Mouse (Mus musculus): ENCODE results near the gene Olfr322. TPM values are rescaled to one million over a fixed set of nuclear protein-coding genes. Genes with fewer than 3 reads are reported as not detected.
"Not testable (repeated sequence)": the region's sequence is repeated elsewhere in the genome, so short reads cannot be mapped to it uniquely, and the experiment has no call there.

Olfr322 gene
- not detected in 2 replicates for total RNA-seq (2021)
- long read RNA-seq, result 0 reads

GRCm38 (mm10) chr11:58658596-58658995, at the start of gene Olfr322:
Gene Olfr322, plus strand, starts transcription at chr11:58658782.
- no peak for DNase-seq

DNA sequence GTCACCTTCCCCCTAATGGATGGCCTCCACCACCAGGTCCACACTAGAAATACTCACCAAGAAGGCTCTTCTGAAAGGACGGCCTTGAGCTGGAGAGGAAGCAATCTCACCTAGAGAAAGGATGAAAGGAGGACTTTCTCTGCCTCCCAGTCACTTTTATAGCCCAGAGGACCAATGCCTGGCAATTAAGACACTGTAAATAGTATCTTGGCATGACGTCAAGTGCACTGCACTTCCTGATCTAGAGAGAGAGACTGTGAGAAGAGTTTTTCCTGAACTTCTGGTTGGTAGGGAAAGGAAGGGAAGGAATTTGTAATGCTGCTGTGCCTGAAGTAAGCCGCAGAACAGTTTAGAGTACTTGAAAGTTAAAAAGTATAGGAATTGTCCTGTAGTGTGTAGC, 45.2 kb upstream of the Olfr322 start:
- DNase-seq, result no peak

DNA sequence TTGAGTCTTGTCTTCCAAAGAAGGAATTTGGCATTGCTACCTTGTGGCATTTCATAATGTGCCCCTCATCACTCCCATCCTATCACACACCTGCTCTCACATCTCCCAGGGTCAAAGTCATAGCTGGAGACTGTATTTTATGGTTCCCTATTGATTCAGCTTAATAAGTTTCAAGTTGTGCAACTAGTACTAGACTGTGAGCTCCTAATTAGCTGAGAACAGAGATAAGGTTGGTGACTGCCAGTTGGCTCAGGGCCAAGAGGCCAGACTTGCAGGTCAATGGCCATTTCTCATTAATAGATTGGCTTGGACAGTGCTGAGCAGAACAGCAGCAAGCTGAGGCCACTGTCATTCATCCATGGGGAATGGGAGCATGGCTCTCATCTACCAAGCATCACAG, 44.1 kb upstream of the Olfr322 start:
- no peak for DNase-seq

GRCm38 (mm10) chr11:58615975-58616374, 42.6 kb upstream of the Olfr322 start, which contains the start of gene 2210407C18Rik:
Gene 2210407C18Rik, minus strand, starts transcription at chr11:58616075.
- no peak for DNase-seq

DNA sequence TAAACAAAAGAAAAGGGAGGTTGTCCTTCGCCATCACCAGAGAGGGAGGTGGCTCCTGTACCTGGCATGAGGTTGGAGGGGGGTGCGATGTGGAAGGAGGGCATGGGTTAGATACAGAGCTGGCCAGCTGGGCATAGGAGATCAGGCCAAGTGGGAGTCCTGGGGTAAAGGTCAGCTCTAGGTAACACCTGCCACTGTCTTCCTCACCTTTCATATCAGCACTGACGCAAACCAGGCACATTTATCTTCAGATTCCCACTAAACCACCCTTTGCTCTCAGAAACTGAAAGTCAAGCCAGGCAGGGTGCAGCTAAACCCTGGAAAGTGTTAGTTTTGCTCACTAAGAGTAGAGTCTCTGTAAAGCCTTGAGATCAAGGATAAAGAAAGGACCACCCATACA, 40.2 kb upstream of the Olfr322 start:
- DNase-seq, result no peak

GRCm38 (mm10) chr11:58618793-58619192, 39.8 kb upstream of the Olfr322 start:
- no peak for DNase-seq

DNA sequence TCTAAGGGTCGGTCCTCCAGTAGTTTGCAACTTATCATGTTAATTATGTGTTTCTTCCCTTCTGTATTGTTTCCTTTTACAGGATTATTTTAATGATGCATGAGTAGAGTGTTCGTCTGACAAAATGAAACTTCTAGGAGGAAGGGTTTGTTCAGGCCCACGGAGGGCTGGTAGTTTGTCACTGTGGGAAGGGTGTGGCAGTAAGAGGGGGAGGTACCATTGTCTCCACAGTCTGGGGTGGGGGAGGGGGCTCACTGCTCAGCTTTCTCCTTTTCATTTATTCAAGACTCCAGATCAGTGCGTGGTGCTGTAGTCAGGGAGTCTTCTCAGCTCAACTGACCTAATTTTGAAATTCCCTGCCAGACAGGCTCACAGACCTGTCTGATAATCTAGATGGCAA, 32.4 kb upstream of the Olfr322 start:
- no peak for DNase-seq

GRCm38 (mm10) chr11:58630401-58630800, 28.2 kb upstream of the Olfr322 start, which contains the start of gene Olfr323:
Gene Olfr323, minus strand, starts transcription at chr11:58630501.
- DNase-seq, result no peak

DNA sequence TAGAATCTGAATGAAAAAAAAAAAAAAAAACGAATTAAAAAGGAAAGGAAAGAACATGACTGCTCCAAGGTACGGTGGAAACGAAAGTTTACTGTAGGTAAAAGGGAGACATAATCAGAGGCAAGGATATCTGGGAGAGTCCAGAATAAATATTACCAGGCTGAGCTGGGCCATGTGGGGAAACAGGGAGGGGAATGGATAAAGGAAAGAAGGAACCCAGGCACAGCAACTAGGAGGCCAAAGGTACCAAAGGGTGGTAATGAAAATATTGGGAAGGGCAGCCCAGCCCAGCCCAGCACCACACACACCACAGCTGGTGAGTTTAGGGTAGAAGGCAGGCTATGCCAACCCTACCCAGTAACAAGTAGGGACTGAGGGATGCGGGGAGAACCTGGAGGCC, 23.7 kb upstream of the Olfr322 start:
- no peak for DNase-seq

DNA sequence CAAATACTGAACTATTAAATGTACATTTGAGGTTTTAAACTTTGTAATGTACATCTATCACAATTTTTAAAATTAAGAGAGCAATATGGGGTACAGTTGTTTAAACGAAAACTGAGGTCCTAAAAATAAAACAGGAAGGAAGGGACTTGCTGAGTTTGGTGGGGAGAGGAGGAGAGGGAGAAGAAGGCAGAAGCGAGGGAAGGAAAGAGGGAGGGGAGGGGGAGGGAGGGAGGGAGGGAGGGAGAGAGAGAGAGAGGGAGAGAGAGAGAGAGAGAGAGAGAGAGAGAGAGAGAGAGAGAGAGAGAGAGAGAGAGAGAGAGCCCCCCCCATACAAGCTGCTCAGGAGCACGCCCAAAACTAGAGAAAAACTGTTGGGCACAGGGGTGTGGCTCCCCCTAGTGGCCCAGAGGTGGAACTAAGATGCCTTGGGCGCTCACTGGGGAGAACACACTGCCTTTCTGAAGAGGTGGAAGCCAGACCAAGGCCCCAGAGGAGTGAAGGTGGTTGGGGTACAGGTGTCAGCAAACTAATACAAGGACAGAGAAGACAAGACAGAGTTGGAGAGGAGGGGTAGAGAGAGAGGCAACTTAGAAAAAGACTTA, 22.1 kb upstream of the Olfr322 start:
- peak; percentile 41 for DNase-seq

DNA sequence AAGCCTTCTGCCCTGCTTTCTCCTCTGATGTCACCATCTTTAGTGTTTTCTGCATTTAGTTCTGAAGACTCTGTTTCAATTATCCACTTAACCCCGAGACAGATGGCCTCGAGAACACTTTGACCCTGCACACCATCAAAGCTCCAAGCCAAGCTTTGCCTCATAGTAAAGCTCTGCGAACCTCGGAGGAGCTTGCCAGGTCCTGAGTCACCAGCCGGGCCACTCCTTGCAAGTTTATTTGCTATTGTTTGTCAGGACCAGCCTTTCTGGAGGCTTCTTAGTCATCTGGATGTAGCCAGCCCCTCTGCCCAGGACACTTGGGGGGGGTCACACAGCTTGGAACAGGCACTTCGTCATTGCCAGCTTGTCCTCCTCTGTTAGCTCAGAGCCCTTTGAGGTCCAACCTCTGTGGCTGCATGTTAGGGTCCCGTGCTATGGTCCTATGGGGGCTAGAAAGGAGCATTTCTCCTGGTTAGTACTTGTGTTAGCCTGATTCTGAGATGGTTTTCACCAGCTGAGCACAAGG, 20.3 kb upstream of the Olfr322 start:
- peak; percentile 45 for DNase-seq

DNA sequence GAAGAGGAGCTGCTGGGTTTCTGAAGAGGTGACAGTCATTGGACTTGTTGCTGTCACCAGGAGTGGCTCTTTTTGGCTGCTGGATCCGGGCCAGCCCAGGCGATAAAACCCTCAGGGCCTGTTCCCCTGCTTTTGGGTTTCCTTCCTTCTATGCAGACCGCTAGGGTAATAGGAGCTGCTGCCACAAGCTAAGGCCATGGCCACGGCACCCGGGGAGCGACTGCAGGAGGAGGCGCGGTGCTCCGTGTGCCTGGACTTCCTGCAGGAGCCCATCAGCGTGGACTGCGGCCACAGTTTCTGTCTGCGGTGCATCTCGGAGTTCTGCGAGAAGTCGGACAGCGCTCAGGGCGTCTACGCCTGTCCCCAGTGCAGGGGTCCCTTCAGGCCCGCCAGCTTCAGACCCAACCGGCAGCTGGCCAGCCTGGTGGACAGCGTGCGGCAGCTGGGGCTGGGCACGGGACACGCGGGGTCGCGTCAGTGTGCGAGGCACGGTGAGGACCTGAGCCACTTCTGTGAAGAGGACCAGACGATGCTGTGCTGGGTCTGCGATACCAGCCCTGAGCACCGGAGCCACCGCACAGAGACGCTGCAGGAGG, 18.2 kb upstream of the Olfr322 start, which contains the start of gene Trim58:
TSS of gene Trim58 (plus strand) at position 194 of the 596 bp plus-strand sequence.
- peak; percentile 7 for DNase-seq

- no peak for DNase-seq
Measured at GRCm38 (mm10) chr11:58641057-58641456, 17.5 kb upstream of the Olfr322 start.

GRCm38 (mm10) chr11:58641638-58642358, 16.8 kb upstream of the Olfr322 start:
- no peak for DNase-seq

DNA sequence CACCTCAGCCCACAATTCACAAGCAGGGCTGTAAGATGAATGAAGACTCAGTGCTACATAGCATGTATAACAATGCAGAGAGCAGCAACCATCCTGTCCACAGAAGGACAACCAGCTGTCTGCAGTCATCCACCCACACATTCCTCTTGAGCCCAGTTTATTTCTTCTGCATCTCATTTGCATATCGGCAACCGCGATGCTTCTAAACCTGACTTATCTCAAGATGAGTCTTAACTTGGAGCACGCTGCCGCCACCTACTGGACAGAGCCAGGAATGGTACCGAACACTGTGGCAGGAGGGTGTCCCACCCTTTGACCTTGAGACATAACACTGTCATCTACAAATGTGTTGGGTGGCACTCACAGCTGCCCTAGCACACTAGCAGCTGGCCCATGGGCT, 15.2 kb upstream of the Olfr322 start:
- DNase-seq, result peak; percentile 9

DNA sequence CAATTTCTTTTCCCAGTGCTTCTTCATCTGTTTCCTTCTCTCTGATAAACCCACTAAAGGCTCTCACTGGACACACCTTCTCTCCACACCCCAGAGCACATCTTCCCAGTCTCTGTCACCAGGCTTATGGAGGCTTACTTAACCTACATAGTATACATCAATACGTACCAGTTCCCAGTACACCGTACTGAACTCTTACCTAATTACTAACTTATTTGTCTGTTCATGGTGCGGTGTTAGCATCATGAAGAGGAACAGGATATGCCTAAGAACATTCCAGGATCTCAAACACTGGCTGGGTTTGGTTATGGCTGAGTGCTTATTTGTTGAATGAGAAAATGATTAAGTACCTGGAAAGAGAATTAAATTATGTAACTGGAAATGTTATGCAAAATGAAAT, 3.4 kb upstream of the Olfr322 start:
- no peak for DNase-seq

DNA sequence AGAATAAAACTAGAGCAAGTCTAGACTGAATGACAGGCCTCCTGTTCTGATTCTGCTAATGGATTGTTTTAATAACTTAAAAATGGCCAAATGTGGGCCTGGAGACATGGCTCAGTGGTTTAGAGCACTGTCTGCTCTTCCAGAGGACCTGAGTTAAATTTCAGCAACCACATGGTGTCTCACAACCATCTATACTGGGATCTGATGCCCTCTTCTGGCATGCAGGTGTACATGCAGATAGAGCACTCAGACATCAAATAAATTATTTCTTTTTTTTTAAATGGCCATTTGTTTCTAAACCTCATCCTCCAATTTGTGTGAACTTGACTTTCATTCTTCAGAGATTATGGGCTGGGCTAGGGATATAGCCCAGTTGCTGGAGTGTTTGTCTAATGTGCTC, 10.7 kb downstream of the Olfr322 start:
- no peak for DNase-seq

- DNase-seq, result no peak
Measured at GRCm38 (mm10) chr11:58671825-58672224, 13.2 kb downstream of the Olfr322 start.

DNA sequence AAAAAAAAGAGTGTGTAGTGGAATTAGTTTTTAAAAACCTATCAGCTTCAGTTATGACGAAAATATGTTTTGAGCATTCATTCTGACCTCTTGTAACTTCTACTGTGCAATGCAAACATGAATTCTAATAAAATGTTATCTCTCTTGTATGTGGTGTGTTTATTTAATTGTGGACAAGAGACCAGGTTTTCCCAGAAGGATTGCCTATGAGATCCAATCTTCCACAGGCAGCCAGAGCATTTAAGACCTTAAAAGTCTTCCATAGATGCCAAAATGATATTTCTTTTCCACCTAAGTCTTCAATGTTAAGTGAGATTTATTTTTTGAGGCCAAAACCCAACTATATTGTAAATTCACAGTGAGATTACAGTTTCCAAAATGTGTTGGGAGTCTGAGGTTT, 22.2 kb downstream of the Olfr322 start, which contains the start of gene Olfr320:
TSS of gene Olfr320 (plus strand) at position 301 of the 400 bp plus-strand sequence.
- no peak for DNase-seq

DNA sequence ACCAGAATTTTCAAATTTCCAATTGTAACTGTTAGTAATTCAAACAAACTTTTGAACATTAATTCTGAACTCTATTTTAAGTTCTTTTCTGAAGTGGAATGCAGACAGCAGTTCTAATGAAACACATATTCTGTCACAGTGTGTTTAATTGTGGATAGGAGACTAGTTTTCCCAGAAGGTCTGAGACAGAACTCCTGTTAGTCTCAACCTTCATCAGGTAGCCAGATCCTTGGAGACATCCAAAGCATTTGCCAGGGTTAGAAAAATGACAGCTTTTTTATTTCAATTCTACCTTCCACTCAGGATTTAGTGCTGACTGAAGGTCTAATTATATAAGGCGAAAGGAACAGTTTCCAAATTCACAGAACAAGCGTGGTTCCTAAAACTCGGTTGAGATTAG, 40.3 kb downstream of the Olfr322 start, which contains the start of gene Olfr319:
TSS of gene Olfr319 (plus strand) at position 301 of the 400 bp plus-strand sequence.
- DNase-seq, result no peak

GRCm38 (mm10) chr11:58709086-58709485, 50.5 kb downstream of the Olfr322 start:
- no peak for DNase-seq

DNA sequence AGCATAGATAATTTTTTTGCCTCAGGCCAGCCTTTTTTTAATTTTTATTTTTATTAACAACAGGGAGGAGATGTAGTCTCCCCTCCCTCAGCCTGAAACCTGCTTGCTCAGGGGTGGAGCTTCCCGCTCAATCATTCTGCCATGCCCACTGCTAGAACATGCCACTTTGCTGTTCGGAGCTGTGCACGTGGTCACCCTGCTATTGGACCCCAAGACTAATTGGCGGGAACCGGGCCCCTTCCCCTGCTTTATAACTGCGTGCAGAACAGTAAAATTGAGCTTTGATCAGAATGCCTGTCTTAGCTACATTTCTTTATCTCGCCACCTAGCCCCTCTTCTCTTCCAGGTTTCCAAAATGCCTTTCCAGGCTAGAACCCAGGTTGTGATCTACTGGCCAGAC, 59.1 kb downstream of the Olfr322 start:
- DNase-seq, result not testable (repeated sequence)
